Mouse (Mus musculus) intestine, postnatal 0 days (tissue): Measurements from ENCODE around the gene Csk. TPM values are rescaled to one million over a fixed set of nuclear protein-coding genes. Genes with fewer than 3 reads are reported as not detected.
A peak's percentile ranks its signal among the peaks of the same experiment; 100 is the strongest.

Experiments
- ATAC-seq: fragments of 200-750 bp; cut with Nextera tagmentation; 2 replicates; pipeline ENCODE4 v1.8.0; 2017; ENCODE audit warnings: mild to moderate bottlenecking, moderate TSS enrichment, moderate library complexity
- H3K27ac ChIP-seq: fragments of 300-500 bp; sonication (generic); 2 replicates; pipeline ENCODE4 v1.5.1; 2014; ENCODE audit warnings: mild to moderate bottlenecking, low read depth, low read length, moderate library complexity
- H3K27me3 ChIP-seq: fragments of 300-500 bp; sonication (generic); replicated peaks from 2 replicates; pipeline ENCODE4 v1.6.1; 2014; ENCODE audit warnings: low read length, mixed read lengths; ENCODE audit not compliant: control insufficient read depth, insufficient read depth
- H3K36me3 ChIP-seq: fragments of 300-500 bp; sonication (generic); 2 replicates; pipeline ENCODE4 v1.6.1; 2014; ENCODE audit warnings: mild to moderate bottlenecking, moderate library complexity; ENCODE audit not compliant: control insufficient read depth, insufficient read depth
- H3K4me1 ChIP-seq: fragments of 300-500 bp; sonication (generic); replicated peaks from 2 replicates; pipeline ENCODE4 v1.6.1; 2014; ENCODE audit warnings: antibody characterized with exemption, low read length, mixed read lengths; ENCODE audit not compliant: control insufficient read depth, insufficient read depth
- H3K4me2 ChIP-seq: fragments of 300-500 bp; sonication (generic); replicated peaks from 2 replicates; pipeline ENCODE4 v1.6.1; 2014; ENCODE audit warnings: low read depth, mild to moderate bottlenecking, moderate library complexity
- H3K4me3 ChIP-seq: fragments of 300-500 bp; sonication (generic); 2 replicates; pipeline ENCODE4 v1.5.1; 2014; ENCODE audit warnings: low read depth, low read length
- H3K9ac ChIP-seq: fragments of 300-500 bp; sonication (generic); 2 replicates; pipeline ENCODE4 v1.6.1; 2014; ENCODE audit warnings: mild to moderate bottlenecking, low read depth, low read length
- H3K9me3 ChIP-seq: fragments of 300-500 bp; sonication (generic); 2 replicates; pipeline ENCODE4 v1.6.1; 2016; ENCODE audit warnings: mixed run types; ENCODE audit not compliant: control insufficient read depth
- CTCF ChIP-seq: sonication (generic); IDR thresholded peaks from 2 replicates; pipeline ENCODE4 v1.5.1; 2016; ENCODE audit warnings: low read depth, mild to moderate bottlenecking, control low read depth, antibody characterized with exemption, moderate library complexity
- WGBS: fragments of 180-500 bp; shearing (Covaris S2); extraction: QIAGEN DNeasy Blood & Tissue Kit; methylation state at CpG from one replicate; pipeline ENCODE4 v1.1.7; 2014; 5-methylcytosine and 5-hydroxymethylcytosine counted together
- polyA plus RNA-seq: library from polyadenylated mRNA; unstranded; fragments of >200 nt; fragmentation: Nextera tagmentation; extraction: Ambion mirVana; gene quantifications from 2 replicates; pipeline ENCODE4 v1.2.1, GENCODE M21; 2015

The Csk gene
- polyA plus RNA-seq, 1 experiment from 2014 or later: 18.7 TPM

DNA sequence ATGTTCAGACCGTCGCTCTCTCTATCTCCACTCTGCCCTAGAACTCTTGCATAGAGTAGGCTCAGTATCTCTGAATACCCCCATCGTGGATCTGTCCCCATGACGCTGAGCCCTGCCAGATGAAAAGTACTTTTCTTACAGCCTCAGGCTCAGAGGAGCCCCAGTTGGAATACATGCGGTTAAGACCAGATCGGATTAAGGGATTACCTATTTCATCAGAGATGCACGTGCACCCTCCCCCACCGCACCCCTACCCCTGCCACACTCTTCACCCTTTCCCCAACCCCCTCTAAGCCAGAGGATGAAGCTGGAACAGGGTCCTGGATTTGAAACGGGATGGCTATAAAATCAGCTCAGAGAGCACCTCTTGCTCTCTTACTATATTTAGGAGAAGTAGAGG is 47.9 kb downstream of the Csk start:
- no peaks in the 10 kb centered on the region for H3K36me3 ChIP-seq
- 26% methylated on average over 9 of the region's 9 CpGs for whole genome bisulfite sequencing
- H3K9ac ChIP-seq: no peak overlapping the region
- no peak overlapping the region for H3K4me3 ChIP-seq
- no peaks in the 10 kb centered on the region for H3K9me3 ChIP-seq
- H3K4me1 ChIP-seq: peaks cover 10% of the 10 kb centered on the region
- no peak overlapping the region for H3K4me2 ChIP-seq
- TF ChIP-seq CTCF: no peak
- no peak for ATAC-seq
- no peak overlapping the region for H3K27ac ChIP-seq
- H3K27me3 ChIP-seq: peaks cover 21% of the 10 kb centered on the region

DNA sequence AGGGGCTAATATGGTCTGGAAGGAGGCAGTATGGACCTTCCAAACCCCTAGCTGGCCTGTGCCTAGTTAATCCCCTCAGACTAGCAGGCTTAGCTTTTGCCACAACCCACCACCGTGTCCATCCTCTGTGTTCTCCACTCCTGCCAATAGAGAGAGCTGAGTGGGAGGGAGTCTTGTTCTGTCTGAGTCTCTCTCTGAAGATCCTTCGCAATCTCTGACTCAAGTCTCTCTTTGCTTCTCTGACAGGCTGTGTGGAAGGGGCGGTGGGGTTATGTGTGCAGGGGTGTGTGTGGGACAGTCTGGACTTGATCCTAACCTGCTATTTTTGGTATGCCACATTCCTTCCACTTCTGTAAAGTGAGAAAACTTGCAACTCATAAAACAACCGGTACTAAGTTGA is 48.6 kb downstream of the Csk start:
- Histone ChIP-seq H3K36me3 (no peaks in the 10 kb centered on the region), H3K4me2 (no peak overlapping the region), H3K27ac (no peak overlapping the region), H3K4me3 (no peak overlapping the region), H3K27me3 (peaks cover 21% of the 10 kb centered on the region), H3K9me3 (no peaks in the 10 kb centered on the region), H3K9ac (no peak overlapping the region), H3K4me1 (peaks cover 11% of the 10 kb centered on the region)
- 80% methylated on average over 4 of the region's 4 CpGs for WGBS
- TF ChIP-seq CTCF: no peak
- no peak for ATAC-seq

DNA sequence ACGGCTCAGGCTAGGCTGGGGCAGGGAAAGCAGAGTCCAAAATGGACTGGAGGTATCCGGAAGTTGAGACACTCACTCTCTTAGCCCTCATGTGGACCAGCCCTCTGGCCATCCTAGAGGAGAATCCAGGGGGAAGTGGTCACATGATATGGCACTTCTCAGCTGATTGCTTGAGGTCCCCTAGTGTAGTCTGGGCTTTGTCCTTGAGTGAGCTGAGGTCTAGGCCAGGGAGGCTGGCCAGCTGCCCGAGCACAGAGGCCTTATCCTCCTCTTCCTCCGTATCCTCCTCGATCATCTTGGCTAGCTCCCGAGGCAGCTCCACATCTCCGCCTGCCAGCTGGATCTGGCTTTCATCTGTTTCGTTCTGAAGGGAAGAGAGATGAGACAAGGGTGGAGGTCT is 51.3 kb downstream of the Csk start:
- Histone ChIP-seq H3K4me2 (no peak overlapping the region), H3K9me3 (no peaks in the 10 kb centered on the region), H3K9ac (no peak overlapping the region), H3K36me3 (no peaks in the 10 kb centered on the region; the same call in 1 of the 2 replicates), H3K27me3 (peaks cover 21% of the 10 kb centered on the region), H3K4me3 (no peak overlapping the region), H3K27ac (no peak overlapping the region), H3K4me1 (peaks cover 11% of the 10 kb centered on the region)
- TF ChIP-seq CTCF: no peak
- ATAC-seq: no peak
- WGBS: 60% methylated on average over 8 of the region's 8 CpGs

DNA sequence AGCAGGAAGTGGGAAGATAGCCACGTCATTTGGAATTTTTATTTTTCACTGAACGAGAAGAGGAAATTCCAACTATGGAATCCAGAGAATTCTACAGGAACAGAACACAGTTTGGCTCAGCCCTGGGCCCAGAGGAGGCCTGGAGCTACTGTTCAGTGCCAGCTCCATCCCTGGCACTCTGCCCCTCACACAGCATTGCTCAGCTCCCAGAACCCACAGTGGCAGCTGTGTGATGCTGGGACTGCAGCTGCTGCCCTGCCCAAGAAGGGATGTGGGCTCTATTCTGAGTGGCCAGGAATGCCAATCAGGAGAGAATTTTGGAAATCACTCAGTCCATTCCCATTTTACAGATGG is 52.1 kb downstream of the Csk start:
- no peak for ATAC-seq
- no peak overlapping the region; the same call in 1 of the 2 replicates for H3K27ac ChIP-seq

DNA sequence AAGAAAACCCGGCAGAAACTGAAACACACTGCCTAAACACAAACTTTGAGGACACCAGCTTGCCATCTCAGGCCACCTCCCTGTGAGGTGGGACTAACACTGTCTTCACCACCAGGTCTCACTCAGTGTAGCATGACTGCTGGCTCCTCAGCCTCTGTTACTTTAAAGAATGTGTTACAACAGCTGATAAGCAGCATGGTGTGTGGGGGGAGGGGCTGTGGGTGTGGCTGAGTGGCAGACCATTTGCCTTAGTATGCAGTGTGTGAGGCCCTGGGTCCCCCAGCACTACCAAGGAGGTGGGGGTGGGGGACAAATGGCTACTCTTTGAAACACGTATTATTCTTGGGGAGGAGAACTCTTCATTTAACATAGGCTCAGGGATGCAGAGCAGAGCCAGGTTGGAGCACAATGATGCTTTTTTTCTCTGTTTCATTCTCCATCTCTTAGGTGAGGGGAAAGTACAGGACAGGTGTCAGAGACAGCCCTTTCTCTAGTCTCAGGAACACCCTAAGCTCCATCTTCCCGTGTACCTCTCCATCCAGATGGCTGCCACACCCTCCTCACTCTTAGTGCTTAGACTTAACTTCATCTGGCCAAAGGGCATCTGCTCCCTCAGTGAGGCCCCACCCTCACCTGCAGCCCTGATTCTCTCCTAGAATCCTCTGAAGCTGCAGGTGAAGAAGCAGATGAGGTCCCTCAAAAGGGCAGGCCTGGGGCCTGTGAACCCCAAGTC is 52.6 kb downstream of the Csk start:
- 0 out of 2 replicates have a peak overlapping the region, but pooled peaks have one; percentile 3 for H3K4me2 ChIP-seq
- TF ChIP-seq CTCF: no peak
- WGBS: 2% methylated on average over 3 of the region's 3 CpGs
- no peak overlapping the region for H3K9ac ChIP-seq
- no peak overlapping the region for H3K27ac ChIP-seq
- H3K36me3 ChIP-seq: peaks cover 4% of the 10 kb centered on the region
- peak; percentile 83 for ATAC-seq
- no peaks in the 10 kb centered on the region for H3K9me3 ChIP-seq
- H3K4me1 ChIP-seq: peaks cover 11% of the 10 kb centered on the region
- H3K27me3 ChIP-seq: peaks cover 9% of the 10 kb centered on the region
- no peak overlapping the region for H3K4me3 ChIP-seq

More for the DNA sequence above, 52.1 kb downstream of the Csk start:
- H3K36me3 ChIP-seq: peaks cover under 1% of the 10 kb centered on the region
- H3K4me1 ChIP-seq: peaks cover 11% of the 10 kb centered on the region
- TF ChIP-seq CTCF: no peak
- H3K4me2 ChIP-seq: no peak overlapping the region
- no peaks in the 10 kb centered on the region for H3K9me3 ChIP-seq
- H3K4me3 ChIP-seq: no peak overlapping the region
- no peak overlapping the region for H3K9ac ChIP-seq
- H3K27me3 ChIP-seq: peaks cover 14% of the 10 kb centered on the region
- WGBS: 2% methylated on average over 2 of the region's 2 CpGs

GRCm38 (mm10) chr9:57598851-57599563 is 54.4 kb downstream of the Csk start:
- Histone ChIP-seq H3K9ac (no peak overlapping the region), H3K9me3 (no peaks in the 10 kb centered on the region), H3K36me3 (peaks cover 19% of the 10 kb centered on the region), H3K4me2 (no peak overlapping the region), H3K27ac (no peak overlapping the region; the same call in 1 of the 2 replicates), H3K4me1 (peaks cover 11% of the 10 kb centered on the region), H3K27me3 (no peaks in the 10 kb centered on the region), H3K4me3 (no peak overlapping the region)
- 71% methylated on average over 8 of the region's 8 CpGs for WGBS
- no peak for TF ChIP-seq CTCF
- no peak for ATAC-seq
